Mouse (Mus musculus) testis, adult 2 months (tissue): ENCODE measurements at regions not wholly inside any gene's neighbourhood (a gene's known extent, or its start where the extent isn't known, plus 50 kb on each side); places are given as distances from the start of the nearest gene placed in this dataset.

Experiments used
- CTCF ChIP-seq: fragments of 200-500 bp; IDR thresholded peaks from 2 replicates; pipeline ENCODE4 v1.5.1; 2012; ENCODE audit warnings: low read depth, mild to moderate bottlenecking, inconsistent platforms, low read length, moderate library complexity; ENCODE audit not compliant: control insufficient read depth, insufficient read depth, insufficient replicate concordance
- POLR2A ChIP-seq: fragments of 200-500 bp; IDR thresholded peaks from 2 replicates; pipeline ENCODE4 v1.6.1; 2012; ENCODE audit warnings: low read depth, mild to moderate bottlenecking, inconsistent platforms, low read length, moderate library complexity; ENCODE audit not compliant: control insufficient read depth

DNA sequence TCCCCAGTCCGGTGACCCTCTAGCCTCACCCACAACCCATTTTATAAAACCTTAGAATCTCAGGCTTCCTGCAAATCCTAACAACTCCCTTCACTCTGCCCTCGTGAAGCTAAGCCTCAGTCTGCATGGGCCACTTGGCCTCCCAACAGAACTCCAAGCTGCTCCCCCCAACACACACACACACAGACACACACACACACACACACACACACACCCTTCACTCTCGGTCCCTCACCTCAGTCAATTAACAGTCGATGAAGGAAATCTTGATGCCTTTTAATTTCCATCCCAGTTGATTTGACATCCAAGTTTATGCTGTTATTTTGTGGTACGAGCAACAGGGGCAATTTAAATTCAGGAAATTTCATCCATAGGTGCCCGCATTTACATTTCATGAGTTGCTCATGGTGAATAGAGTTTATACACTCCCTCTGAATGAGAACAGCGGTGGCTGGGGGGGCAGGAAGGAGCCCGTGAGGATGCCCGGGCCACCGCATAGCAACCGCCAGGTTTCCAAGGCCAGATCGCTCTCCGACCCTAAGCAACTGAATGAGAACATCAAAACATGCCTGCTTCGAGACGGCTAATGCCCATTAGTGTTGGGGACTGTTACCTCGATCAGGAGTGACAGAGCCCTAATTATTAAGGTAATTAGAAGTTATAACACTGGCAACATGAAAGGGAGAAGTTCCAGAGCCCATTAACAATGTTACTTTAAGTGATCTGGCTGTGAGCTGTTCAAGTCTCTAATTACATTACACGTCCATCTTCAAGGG, 55.8 kb upstream of the Sox1 start:
- TF ChIP-seq CTCF (no peak), POLR2A (no peak)
